Mouse (Mus musculus) liver, adult 2 months (tissue): Measurements from ENCODE around the gene Man1c1. TPM values are rescaled to one million over a fixed set of nuclear protein-coding genes. Genes with fewer than 3 reads are reported as not detected.
A peak's percentile ranks its signal among the peaks of the same experiment; 100 is the strongest.

ENCODE experiments used
- DNase-seq: peaks from one replicate; pipeline ENCODE4 v3.0.0-alpha.2; 2011; ENCODE audit warnings: low read depth, low spot score; ENCODE audit errors: extremely low read depth
- H3K27ac ChIP-seq: fragments of 200-500 bp; replicated peaks from 2 replicates; pipeline ENCODE4 v1.5.1; 2012; ENCODE audit warnings: low read depth, mild to moderate bottlenecking, control low read depth, inconsistent platforms, low read length; ENCODE audit not compliant: insufficient read depth
- H3K27me3 ChIP-seq: fragments of 200-500 bp; 2 replicates; pipeline ENCODE4 v1.6.1; 2012; ENCODE audit warnings: mild to moderate bottlenecking, moderate library complexity, low read length, inconsistent platforms; ENCODE audit not compliant: control insufficient read depth, insufficient read depth
- H3K36me3 ChIP-seq: fragments of 200-500 bp; 2 replicates; pipeline ENCODE4 v1.6.1; 2012; ENCODE audit warnings: low read length, inconsistent platforms; ENCODE audit not compliant: control insufficient read depth, insufficient read depth
- H3K4me1 ChIP-seq: fragments of 200-500 bp; 2 replicates; pipeline ENCODE4 v1.6.1; 2011; ENCODE audit warnings: low read length; ENCODE audit not compliant: control insufficient read depth, insufficient read depth
- H3K4me3 ChIP-seq: fragments of 200-500 bp; 2 replicates; pipeline ENCODE4 v1.5.1; 2011; ENCODE audit warnings: low read depth, mild to moderate bottlenecking, control low read depth, low read length, moderate library complexity; ENCODE audit not compliant: insufficient read depth
- H3K79me2 ChIP-seq: fragments of 200-500 bp; 2 replicates; pipeline ENCODE4 v1.6.1; 2012; ENCODE audit warnings: inconsistent platforms, mild to moderate bottlenecking, low read length, moderate library complexity; ENCODE audit not compliant: control insufficient read depth, insufficient read depth
- H3K9ac ChIP-seq: fragments of 200-500 bp; 2 replicates; pipeline ENCODE4 v1.6.1; 2012; ENCODE audit warnings: low read depth, mild to moderate bottlenecking, control low read depth, inconsistent platforms, low read length
- CTCF ChIP-seq: fragments of 200-500 bp; IDR thresholded peaks from 2 replicates; pipeline ENCODE4 v1.5.1; 2011; ENCODE audit warnings: low read depth, low read length, control low read depth
- POLR2A ChIP-seq: fragments of 200-500 bp; IDR thresholded peaks from 2 replicates; pipeline ENCODE4 v1.6.1; 2011; ENCODE audit warnings: low read length, control low read depth; ENCODE audit not compliant: insufficient read depth; ENCODE audit errors: extremely low read depth
- WGBS: fragments of 180-500 bp; shearing (Covaris S2); methylation state at CpG from one replicate; pipeline ENCODE4 v1.1.7; 2018; 5-methylcytosine and 5-hydroxymethylcytosine counted together
- polyA plus RNA-seq: library from polyadenylated mRNA; depleted of rRNA; stranded (reverse); fragments of >200 nt; gene quantifications from 2 replicates; pipeline ENCODE4 v1.2.3, GENCODE M21; 2012
- total RNA-seq: library from RNA; depleted of rRNA; stranded (reverse); fragments of >200 nt; gene quantifications from 2 replicates; pipeline ENCODE4 v1.2.3, GENCODE M21; 2014

Gene Man1c1
- total and polyA plus RNA-seq, 2 experiments, result 1.1 TPM

DNA sequence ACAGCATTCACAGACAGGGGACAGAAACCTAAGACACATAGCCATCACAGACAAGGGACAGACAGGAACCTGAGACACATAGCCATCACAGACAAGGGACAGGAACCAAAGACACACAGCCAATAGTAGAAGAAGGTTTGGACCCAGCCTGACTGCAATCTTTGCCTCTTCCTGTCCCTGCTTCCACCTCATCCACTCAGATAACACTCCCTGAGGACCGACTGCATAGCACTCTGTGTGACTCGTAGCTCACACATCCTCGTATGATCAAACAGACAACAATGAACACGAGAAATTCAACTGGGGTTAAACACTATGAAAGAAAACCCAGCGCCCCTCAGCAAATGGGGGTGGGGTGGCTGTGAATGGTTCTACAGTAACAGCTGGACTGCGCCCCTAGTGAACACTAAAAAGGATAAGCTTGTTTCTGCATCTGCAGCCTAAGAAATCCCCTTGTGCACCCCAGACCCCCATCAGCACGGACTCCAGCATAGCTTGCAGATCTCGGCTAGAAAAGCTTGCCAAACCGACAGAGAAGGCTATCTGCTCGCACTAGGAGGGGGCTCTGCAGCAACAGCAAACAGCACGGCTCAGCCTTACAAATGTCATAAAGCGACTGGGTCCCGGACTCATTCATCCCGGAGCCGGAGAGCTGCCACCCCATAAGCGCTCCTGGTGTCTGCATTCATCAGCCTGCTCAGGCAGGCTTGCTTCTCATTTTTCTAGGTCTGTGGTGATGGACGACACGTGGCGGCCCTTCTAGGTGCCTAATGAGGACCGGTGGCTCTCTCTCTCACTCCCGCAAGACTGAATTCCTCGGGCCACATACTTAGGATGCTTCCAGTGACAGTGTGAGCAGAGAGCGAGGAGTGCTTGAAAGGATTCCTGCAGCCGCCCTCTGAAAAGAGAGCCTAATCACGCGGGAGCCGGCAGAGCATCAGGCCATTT is 44.5 kb downstream of the Man1c1 start:
- Histone ChIP-seq H3K27me3 (no peaks in the 10 kb centered on the region), H3K4me1 (no peaks in the 10 kb centered on the region), H3K9ac (no peak overlapping the region), H3K36me3 (no peaks in the 10 kb centered on the region), H3K27ac (no peak overlapping the region), H3K4me3 (no peak overlapping the region), H3K79me2 (no peaks in the 10 kb centered on the region)
- WGBS, result 75% methylated on average over 27 of the region's 27 CpGs
- TF ChIP-seq CTCF (no peak), POLR2A (no peak)
- DNase-seq, result no peak

DNA sequence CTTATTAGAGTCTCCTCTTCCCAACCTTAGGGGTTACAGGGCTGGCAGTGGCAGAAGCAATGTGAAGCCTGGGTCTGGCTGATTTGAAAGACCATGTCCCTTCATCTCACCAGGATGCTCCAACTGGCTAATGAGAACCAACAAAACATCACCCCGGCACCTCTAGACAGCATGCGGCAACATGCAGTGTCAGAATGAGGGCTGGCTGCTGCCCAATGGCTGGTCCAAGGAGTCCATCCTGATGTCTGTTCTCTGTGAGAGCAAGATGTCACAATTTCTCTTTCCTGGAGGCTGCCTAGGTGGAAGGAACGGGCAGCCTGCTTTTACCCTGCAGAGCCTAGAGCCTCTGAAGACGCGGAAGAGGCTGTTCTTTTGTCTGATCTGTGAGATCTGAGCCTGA is 46.6 kb downstream of the Man1c1 start:
- no peak for TF ChIP-seq POLR2A
- no peak for TF ChIP-seq CTCF
- no peaks in the 10 kb centered on the region for H3K4me1 ChIP-seq
- no peaks in the 10 kb centered on the region for H3K27me3 ChIP-seq
- 90% methylated on average over 5 of the region's 5 CpGs for WGBS
- H3K36me3 ChIP-seq, result no peaks in the 10 kb centered on the region
- no peak for DNase-seq
- no peak overlapping the region for H3K4me3 ChIP-seq
- no peak overlapping the region for H3K27ac ChIP-seq
- no peaks in the 10 kb centered on the region for H3K79me2 ChIP-seq
- no peak overlapping the region for H3K9ac ChIP-seq

DNA sequence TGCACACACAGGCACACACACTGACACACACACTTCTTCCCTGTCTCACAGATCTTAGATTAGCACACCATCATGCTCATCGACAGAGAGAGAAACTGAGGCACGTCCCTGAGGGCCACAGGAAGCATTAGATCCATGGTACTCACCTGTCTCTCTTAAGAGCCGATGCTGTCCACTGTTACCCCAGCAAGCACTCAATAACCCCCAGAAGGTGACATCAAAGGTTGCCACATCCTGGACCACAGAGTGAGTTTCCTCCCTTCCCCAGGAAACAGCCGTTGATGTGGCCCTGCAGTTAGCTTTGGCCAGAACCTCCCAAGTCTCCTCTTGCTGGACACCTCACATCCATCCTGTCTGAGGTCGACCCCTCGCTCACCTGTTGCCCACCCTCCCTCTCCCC is 49.7 kb downstream of the Man1c1 start:
- no peak for TF ChIP-seq POLR2A
- no peak for TF ChIP-seq CTCF
- no peaks in the 10 kb centered on the region for H3K4me1 ChIP-seq
- no peak overlapping the region for H3K27ac ChIP-seq
- no peaks in the 10 kb centered on the region for H3K36me3 ChIP-seq
- H3K4me3 ChIP-seq, result no peak overlapping the region
- H3K79me2 ChIP-seq, result no peaks in the 10 kb centered on the region
- no peak overlapping the region for H3K9ac ChIP-seq
- no peaks in the 10 kb centered on the region for H3K27me3 ChIP-seq
- 68% methylated on average over 6 of the region's 6 CpGs for WGBS
- DNase-seq, result no peak

DNA sequence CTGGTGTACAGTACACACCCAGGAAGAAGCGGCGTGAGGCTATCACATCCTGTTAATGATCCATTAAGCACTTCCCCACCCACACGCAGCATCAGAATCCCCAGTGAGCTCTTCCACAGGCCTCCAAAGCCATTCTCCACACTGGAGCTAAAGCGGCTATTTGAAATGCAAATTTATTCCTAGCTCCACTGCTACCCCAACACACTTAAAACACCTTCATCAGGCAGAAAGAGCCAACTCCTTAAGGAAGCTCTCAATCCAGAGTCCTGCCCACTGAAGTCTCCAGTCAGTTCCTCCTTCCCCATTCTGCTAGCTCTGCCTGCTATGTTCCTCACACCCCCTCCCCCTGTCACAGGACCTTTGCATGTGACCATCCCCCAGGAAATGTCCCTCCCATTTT is 51.4 kb downstream of the Man1c1 start:
- H3K36me3 ChIP-seq, result no peaks in the 10 kb centered on the region
- no peaks in the 10 kb centered on the region for H3K27me3 ChIP-seq
- no peak overlapping the region for H3K9ac ChIP-seq
- peak; percentile 13 for DNase-seq
- WGBS, result 84% methylated on average over 4 of the region's 4 CpGs
- H3K4me1 ChIP-seq, result no peaks in the 10 kb centered on the region
- no peak overlapping the region for H3K27ac ChIP-seq
- TF ChIP-seq CTCF, result no peak
- no peak for TF ChIP-seq POLR2A
- H3K4me3 ChIP-seq, result no peak overlapping the region
- no peaks in the 10 kb centered on the region for H3K79me2 ChIP-seq

DNA sequence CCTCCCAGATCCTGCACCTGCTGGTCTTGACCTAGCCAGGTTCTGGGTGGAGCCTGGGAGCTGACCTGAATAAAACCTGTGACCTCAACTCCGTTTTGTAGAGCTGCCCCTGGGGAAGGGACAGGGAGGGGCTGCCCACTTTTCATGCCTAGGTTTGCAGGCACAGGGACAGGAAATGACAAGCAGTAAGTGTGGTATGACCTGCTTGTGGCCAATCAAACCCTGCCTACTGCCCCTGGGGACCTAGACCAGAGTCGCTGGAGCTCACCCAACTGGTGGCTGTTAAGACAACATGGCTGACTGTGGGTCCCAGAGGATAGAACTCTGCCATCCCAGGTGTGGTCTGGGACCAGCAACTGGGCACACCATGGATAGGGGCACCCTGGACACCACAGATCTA is 51.9 kb downstream of the Man1c1 start:
- H3K27ac ChIP-seq, result no peak overlapping the region
- no peak for TF ChIP-seq CTCF
- no peak for TF ChIP-seq POLR2A
- H3K36me3 ChIP-seq, result no peaks in the 10 kb centered on the region
- no peak overlapping the region for H3K9ac ChIP-seq
- H3K27me3 ChIP-seq, result no peaks in the 10 kb centered on the region
- 68% methylated on average over 2 of the region's 2 CpGs for whole genome bisulfite sequencing
- no peak overlapping the region for H3K4me3 ChIP-seq
- H3K79me2 ChIP-seq, result no peaks in the 10 kb centered on the region
- H3K4me1 ChIP-seq, result no peaks in the 10 kb centered on the region
- no peak for DNase-seq

DNA sequence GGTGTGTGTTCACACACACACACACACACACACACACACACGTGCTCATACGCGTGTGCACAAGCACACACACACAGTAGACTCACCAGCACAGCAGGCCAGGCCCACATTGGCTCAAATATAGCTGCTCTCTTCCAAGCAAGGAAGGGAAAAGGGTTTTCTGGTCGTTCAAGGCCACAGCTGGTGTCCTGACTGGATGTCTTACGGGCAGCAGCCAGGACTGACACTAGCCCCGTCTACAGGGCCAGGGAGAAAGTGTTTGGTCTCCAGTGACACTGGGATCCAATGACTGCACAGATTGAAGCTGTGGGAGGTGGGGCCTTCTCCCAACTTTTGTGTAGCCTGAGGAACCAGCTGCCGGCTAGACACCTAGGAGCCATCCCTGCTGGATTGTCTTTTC is 52.7 kb downstream of the Man1c1 start:
- H3K27me3 ChIP-seq, result no peaks in the 10 kb centered on the region
- no peaks in the 10 kb centered on the region for H3K79me2 ChIP-seq
- TF ChIP-seq CTCF, result no peak
- no peak for TF ChIP-seq POLR2A
- no peaks in the 10 kb centered on the region for H3K4me1 ChIP-seq
- 77% methylated on average over 7 of the region's 7 CpGs for WGBS
- H3K36me3 ChIP-seq, result no peaks in the 10 kb centered on the region
- no peak for DNase-seq
- H3K9ac ChIP-seq, result no peak overlapping the region
- no peak overlapping the region for H3K4me3 ChIP-seq
- no peak overlapping the region for H3K27ac ChIP-seq
